In the genomic region with DNA sequence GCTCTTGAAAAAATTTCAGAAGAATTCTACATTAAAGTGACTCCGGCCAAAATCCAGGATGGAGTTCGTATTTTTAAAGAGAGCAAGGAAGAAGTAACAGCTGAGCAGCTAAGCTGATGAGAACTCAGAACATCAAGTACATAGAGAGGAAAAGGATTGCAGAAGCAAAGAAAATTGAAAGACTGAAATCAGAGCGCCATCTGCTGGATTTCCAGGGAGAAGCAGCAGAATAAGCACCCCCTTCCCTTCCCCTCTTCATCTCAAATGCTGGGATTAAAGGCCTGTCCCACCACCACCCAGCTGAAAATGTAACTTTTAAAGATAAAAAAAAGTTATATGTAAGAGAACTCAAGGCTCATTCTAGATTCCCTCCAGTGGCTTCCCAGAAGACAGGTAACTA, we compare ENCODE assay signal across 9 mouse cellular contexts. TPM values are rescaled to one million over a fixed set of nuclear protein-coding genes. Genes with fewer than 3 reads are reported as not detected.
DNase-seq lines count a peak whose midpoint lies in the region; ATAC-seq and TF ChIP-seq lines count a peak whose summit lies in the region.
"Had no signal": no experiment of that assay in that cellular context is flagged by ENCODE, and none has a peak within 500 bp of the region (broad histone marks: within the 10 kb centered on the region; RNA-seq: fewer than 3 reads in every experiment).

No protein-coding gene starts in this region.

- TF ChIP-seq CTCF in E14TG2a.4 (conservative IDR thresholded peaks at IDR 0.05; ENCODE audit: low read length) = peak; percentile 85

- WGBS in neural tube, embryonic 11.5 days = 40% methylated on average over 3 of the region's 3 CpGs

- H3K4me3 ChIP-seq in E14TG2a.4 (replicated peaks; ENCODE audit: low read length) = no peak overlapping the region
- H3K4me3 ChIP-seq in neural tube, embryonic 11.5 days (ENCODE audit: low read depth, low read length) = no peak overlapping the region

- peaks cover 18% of the 10 kb centered on the region for H3K4me1 ChIP-seq in E14TG2a.4 (replicated peaks; ENCODE audit: low read depth, low read length)
- peaks cover 7% of the 10 kb centered on the region; the same call in 1 of the 2 replicates for H3K4me1 ChIP-seq in neural tube, embryonic 11.5 days (ENCODE audit: control insufficient read depth, insufficient read depth, low read length)

- H3K9ac ChIP-seq in neural tube, embryonic 11.5 days (ENCODE audit: low read length) = no peak overlapping the region

- no peak for ATAC-seq in neural tube, embryonic 11.5 days (ENCODE audit: insufficient read depth, low FRiP score, low TSS enrichment)

- peak; percentile 47 for DNase-seq in heart, adult 8-10 months (ENCODE audit: low spot score)
- no peak for DNase-seq in heart, postnatal 25 days (ENCODE audit: low spot score)
- DNase-seq in brain, embryonic 18.5 days (ENCODE audit: low read depth, low spot score) = peak; percentile 16
- DNase-seq in frontal cortex, postnatal 36 days (ENCODE audit: low spot score in 2 of 2) = peak; percentile 66 to 76
- peak; percentile 23 for DNase-seq in left cerebral cortex, adult 11 months (ENCODE audit: low spot score)
- peak; percentile 52 for DNase-seq in neural tube, embryonic 11.5 days (ENCODE audit: low spot score)
- peak; percentile 64 for DNase-seq in thymus, postnatal 25 days

- H3K27me3 ChIP-seq in E14TG2a.4 (ENCODE audit: insufficient read depth, low read length) = no peaks in the 10 kb centered on the region
- no peaks in the 10 kb centered on the region for H3K27me3 ChIP-seq in neural tube, embryonic 11.5 days (ENCODE audit: control insufficient read depth, insufficient read depth, low read length)

- intact Hi-C loops in heart, postnatal 25 days (cut with DNase I) = loop anchor here (1.0 to 10.0 kb wide), 2 partner anchors 39 to 180 kb away; no protein-coding TSS in a partner anchor

- H3K4me2 ChIP-seq in neural tube, embryonic 11.5 days (ENCODE audit: low read depth) = no peak overlapping the region

- H3K27ac ChIP-seq in neural tube, embryonic 11.5 days (ENCODE audit: low read depth, low read length) = no peak overlapping the region
- H3K27ac ChIP-seq: macrophage had no signal

- H3K9me3 ChIP-seq in E14TG2a.4 (ENCODE audit: low read length) = no peaks in the 10 kb centered on the region
- H3K9me3 ChIP-seq in neural tube, embryonic 11.5 days (ENCODE audit: control insufficient read depth, low read length) = no peaks in the 10 kb centered on the region

- peaks cover 44% of the 10 kb centered on the region for H3K36me3 ChIP-seq in E14TG2a.4 (ENCODE audit: insufficient read depth, low read length)
- no peaks in the 10 kb centered on the region; the same call in 1 of the 2 replicates for H3K36me3 ChIP-seq in neural tube, embryonic 11.5 days (ENCODE audit: control insufficient read depth, insufficient read depth, low read length)

RNA-seq across cellular contexts. Expression of a gene that starts 3.1 kb away (rescaled TPM):
- total RNA-seq in heart, adult 8-10 months (2022) = under 1 TPM in 3 of 4 experiments, not detected in 1; 0.28 to 0.38 (median 0.28) TPM
- under 1 TPM; 0.36 to 0.70 TPM for total RNA-seq in heart, postnatal 25 days (2021)
- 1.9 and 4.0 TPM in 2 replicates for polyA plus RNA-seq in neural tube, embryonic 11.5 days (2014; fragmentation: Nextera tagmentation; extraction: Ambion mirVana)

RNA-seq across cellular contexts. Expression of a gene that starts 3.3 kb away (rescaled TPM):
- 10 to 100 TPM; 61.1 to 72.6 (median 67.5) TPM for total RNA-seq in heart, adult 8-10 months (2022)
- 10 to 100 TPM; 54.0 to 62.4 TPM for total RNA-seq in heart, postnatal 25 days (2021)
- 100 and 110 TPM in 2 replicates for polyA plus RNA-seq in neural tube, embryonic 11.5 days (2014; fragmentation: Nextera tagmentation; extraction: Ambion mirVana)

RNA-seq across cellular contexts. Expression of a gene that starts 42.7 kb away (rescaled TPM):
- total RNA-seq in heart, adult 8-10 months (2022) = 10 to 100 TPM; 57.8 to 73.8 (median 70.6) TPM
- 10 to 100 TPM; 61.9 to 62.3 TPM for total RNA-seq in heart, postnatal 25 days (2021)
- 58.8 and 72.2 TPM in 2 replicates for polyA plus RNA-seq in neural tube, embryonic 11.5 days (2014; fragmentation: Nextera tagmentation; extraction: Ambion mirVana)

RNA-seq across cellular contexts. Expression of a gene that starts 42.8 kb away (rescaled TPM):
- total RNA-seq in heart, adult 8-10 months (2022) = 10 to 100 TPM; 23.9 to 27.7 (median 27.2) TPM
- total RNA-seq in heart, postnatal 25 days (2021) = 10 to 100 TPM; 27.9 to 28.7 TPM
- polyA plus RNA-seq in neural tube, embryonic 11.5 days (2014; fragmentation: Nextera tagmentation; extraction: Ambion mirVana) = 27.4 and 30.4 TPM in 2 replicates
